Mouse (Mus musculus): ENCODE results near the gene Pop4. TPM values are rescaled to one million over a fixed set of nuclear protein-coding genes. Genes with fewer than 3 reads are reported as not detected.

Gene Pop4
- polyA plus RNA-seq, 1 experiment from 2014 or later, result 25.3 TPM

DNA sequence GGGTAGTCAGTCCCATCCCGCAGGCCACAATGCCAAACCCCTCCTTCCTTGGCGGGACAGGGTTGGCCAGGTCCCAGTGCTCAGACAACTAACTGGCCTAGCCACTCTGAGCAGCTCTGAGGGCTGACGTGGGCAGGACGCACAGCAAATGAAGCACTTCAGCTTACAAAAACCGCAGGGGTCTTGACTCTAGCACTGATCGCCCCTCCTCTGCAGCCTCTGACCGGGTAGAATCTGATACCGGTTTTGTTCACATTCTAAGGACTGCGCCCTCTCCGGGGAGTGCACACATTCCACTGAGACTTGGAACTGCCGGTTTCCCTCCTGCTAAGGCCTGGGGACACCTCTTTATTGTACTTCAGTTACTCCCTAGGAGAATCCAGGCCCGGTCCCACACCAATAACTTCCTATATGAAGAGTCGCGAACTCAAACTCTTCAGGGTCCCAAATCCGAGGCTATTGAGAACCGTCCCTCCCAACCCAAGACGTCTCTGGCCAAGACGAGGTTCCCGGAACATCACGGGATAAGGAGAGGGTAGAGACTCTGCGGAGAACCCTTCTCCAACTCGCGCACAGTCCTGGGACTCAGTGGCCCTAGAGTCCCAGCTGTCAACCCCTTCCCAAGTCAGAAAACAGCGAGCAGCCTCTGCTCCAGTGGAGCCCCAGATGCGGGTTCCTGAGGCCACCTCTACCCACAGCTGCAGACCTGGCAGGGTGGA lies 43.9 kb downstream of the Pop4 start:
- Histone ChIP-seq H3K9me3 (ENCODE audit: control insufficient read depth, low read length) (no peaks in the 10 kb centered on the region), H3K4me3 (ENCODE audit: low read depth, low read length) (peak overlapping the region; percentile 65), H3K27me3 (ENCODE audit: control insufficient read depth, insufficient read depth, low read length) (no peaks in the 10 kb centered on the region), H3K27ac (replicated peaks) (peak overlapping the region; percentile 69), H3K36me3 (ENCODE audit: control insufficient read depth, insufficient read depth, low read length) (no peaks in the 10 kb centered on the region), H3K4me2 (replicated peaks; ENCODE audit: low read depth) (peak overlapping the region; percentile 81), H3K9ac (ENCODE audit: low read length) (peak overlapping the region; percentile 72), H3K4me1 (replicated peaks; ENCODE audit: control insufficient read depth, insufficient read depth) (peaks cover 4% of the 10 kb centered on the region; the same call in 1 of the 2 replicates)
- under 1% methylated on average over 25 of the region's 25 CpGs for WGBS
- DNase-seq (ENCODE audit: low spot score) (peak; percentile 63), ATAC-seq (ENCODE audit: low FRiP score, low TSS enrichment) (peak; percentile 68)
- peak; percentile 46 for TF ChIP-seq CTCF (IDR thresholded peaks at IDR 0.05; ENCODE audit: low read depth)
- no peak for TF ChIP-seq EP300 (optimal IDR thresholded peaks at IDR 0.05)

DNA sequence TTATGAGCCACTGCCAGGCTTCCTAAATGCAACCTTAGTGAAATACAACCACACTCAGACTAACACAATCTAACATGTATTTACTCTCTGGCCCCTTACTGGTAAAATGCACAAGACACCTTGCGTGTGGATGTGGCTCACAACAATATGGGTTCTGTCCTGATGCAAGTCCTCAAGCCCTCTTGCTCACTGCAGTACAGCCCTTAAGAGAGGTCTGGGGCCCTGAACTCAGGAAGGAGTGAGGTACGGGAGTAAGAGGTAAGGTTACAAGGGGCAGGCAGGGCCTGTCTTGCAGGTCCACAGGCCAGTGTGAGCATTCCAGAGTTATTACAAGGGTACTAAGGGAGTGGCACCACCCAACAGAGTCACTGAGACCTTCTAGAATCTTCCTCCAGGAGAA lies 45.0 kb downstream of the Pop4 start:
- 73% methylated on average over 2 of the region's 2 CpGs for WGBS
- H3K4me3 ChIP-seq (ENCODE audit: low read depth, low read length), result no peak overlapping the region
- TF ChIP-seq CTCF (IDR thresholded peaks at IDR 0.05; ENCODE audit: low read depth), result no peak
- no peak for TF ChIP-seq EP300 (optimal IDR thresholded peaks at IDR 0.05)

DNA sequence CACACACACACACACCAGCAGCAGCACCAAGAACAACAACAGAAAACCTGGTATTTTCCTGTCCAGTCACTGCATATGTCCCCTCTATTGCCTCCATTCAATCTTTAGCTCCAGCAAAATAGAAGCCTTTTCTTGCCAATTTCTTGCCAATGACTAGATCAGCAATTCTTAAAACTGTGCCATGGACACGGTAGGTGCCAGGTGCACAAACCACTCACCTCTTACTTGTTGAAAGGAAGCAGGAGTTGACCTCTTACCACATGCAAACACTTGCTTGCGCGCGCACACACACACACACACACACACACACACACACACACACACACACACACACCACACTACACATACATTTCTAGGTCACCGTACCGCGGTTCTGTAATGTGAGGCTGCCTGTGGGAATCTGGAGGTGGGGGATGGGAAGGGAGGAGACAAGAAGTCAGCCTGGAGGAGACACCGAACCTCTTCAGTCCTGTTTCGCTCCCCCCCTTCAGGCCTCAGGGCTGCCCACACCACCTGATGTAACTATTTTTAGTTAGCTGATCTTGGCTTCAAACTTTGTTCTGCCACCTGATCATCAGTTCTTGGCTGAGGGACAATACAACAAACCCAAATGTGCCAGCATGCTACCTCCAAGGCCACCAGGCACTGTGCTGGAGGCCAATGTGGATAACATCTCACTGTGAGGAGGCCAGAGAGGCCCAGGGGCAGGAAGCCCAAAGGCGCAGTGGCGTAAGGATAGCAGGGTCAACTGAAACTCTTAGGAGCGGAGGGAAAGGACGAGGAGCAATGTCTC lies 46.5 kb downstream of the Pop4 start:
- Histone ChIP-seq H3K9ac (ENCODE audit: low read length) (no peak overlapping the region), H3K27me3 (ENCODE audit: control insufficient read depth, insufficient read depth, low read length) (no peaks in the 10 kb centered on the region), H3K27ac (replicated peaks) (no peak overlapping the region), H3K4me2 (replicated peaks; ENCODE audit: low read depth) (no peak overlapping the region), H3K4me1 (replicated peaks; ENCODE audit: control insufficient read depth, insufficient read depth) (peaks cover 4% of the 10 kb centered on the region; the same call in 1 of the 2 replicates), H3K9me3 (ENCODE audit: control insufficient read depth, low read length) (no peaks in the 10 kb centered on the region), H3K4me3 (ENCODE audit: low read depth, low read length) (no peak overlapping the region), H3K36me3 (ENCODE audit: control insufficient read depth, insufficient read depth, low read length) (no peaks in the 10 kb centered on the region; the same call in 1 of the 2 replicates)
- TF ChIP-seq CTCF (IDR thresholded peaks at IDR 0.05; ENCODE audit: low read depth) (no peak), EP300 (optimal IDR thresholded peaks at IDR 0.05) (no peak)
- 79% methylated on average over 13 of the region's 13 CpGs for WGBS
- no peak for ATAC-seq (ENCODE audit: low FRiP score, low TSS enrichment)
- DNase-seq (ENCODE audit: low spot score), result no peak

More for the DNA sequence above, 45.0 kb downstream of the Pop4 start:
- no peaks in the 10 kb centered on the region for H3K27me3 ChIP-seq (ENCODE audit: control insufficient read depth, insufficient read depth, low read length)
- no peak overlapping the region for H3K27ac ChIP-seq (replicated peaks)
- no peaks in the 10 kb centered on the region for H3K9me3 ChIP-seq (ENCODE audit: control insufficient read depth, low read length)
- no peak overlapping the region for H3K9ac ChIP-seq (ENCODE audit: low read length)
- 0 out of 2 replicates have a peak overlapping the region, but pooled peaks have one; percentile 81 for H3K4me2 ChIP-seq (replicated peaks; ENCODE audit: low read depth)
- no peaks in the 10 kb centered on the region for H3K36me3 ChIP-seq (ENCODE audit: control insufficient read depth, insufficient read depth, low read length)
- peaks cover 4% of the 10 kb centered on the region; the same call in 1 of the 2 replicates for H3K4me1 ChIP-seq (replicated peaks; ENCODE audit: control insufficient read depth, insufficient read depth)
- ATAC-seq (ENCODE audit: low FRiP score, low TSS enrichment) (no peak), DNase-seq (ENCODE audit: low spot score) (no peak)

DNA sequence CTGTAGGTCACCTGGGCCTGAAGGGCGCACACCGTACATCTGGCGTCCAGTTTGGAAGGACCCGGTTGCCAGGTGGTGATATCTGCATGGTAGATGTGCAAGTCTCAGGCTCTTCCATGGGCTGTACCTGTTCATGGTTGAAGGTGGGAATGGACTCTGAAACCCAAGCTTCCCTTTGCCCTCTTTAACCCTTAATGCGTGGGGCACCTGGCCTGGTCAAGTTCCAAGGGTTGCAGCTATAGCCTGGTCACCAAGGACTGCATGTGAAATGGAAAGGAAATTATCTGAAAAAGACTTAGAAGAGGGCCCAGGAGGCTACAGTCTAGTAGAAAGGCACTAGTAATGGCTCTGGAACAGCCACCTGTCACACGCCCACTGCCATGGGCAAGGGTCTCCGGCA lies 50.4 kb downstream of the Pop4 start:
- 97% methylated on average over 7 of the region's 7 CpGs for WGBS
- DNase-seq (ENCODE audit: low spot score) (no peak), ATAC-seq (ENCODE audit: low FRiP score, low TSS enrichment) (no peak)
- H3K9ac ChIP-seq (ENCODE audit: low read length), result no peak overlapping the region
- H3K27ac ChIP-seq (replicated peaks), result no peak overlapping the region
- H3K27me3 ChIP-seq (ENCODE audit: control insufficient read depth, insufficient read depth, low read length), result no peaks in the 10 kb centered on the region
- TF ChIP-seq EP300 (optimal IDR thresholded peaks at IDR 0.05) (no peak), CTCF (IDR thresholded peaks at IDR 0.05; ENCODE audit: low read depth) (no peak)
- no peaks in the 10 kb centered on the region; the same call in 1 of the 2 replicates for H3K36me3 ChIP-seq (ENCODE audit: control insufficient read depth, insufficient read depth, low read length)
- H3K4me1 ChIP-seq (replicated peaks; ENCODE audit: control insufficient read depth, insufficient read depth), result peaks cover under 1% of the 10 kb centered on the region; the same call in 1 of the 2 replicates
- H3K4me2 ChIP-seq (replicated peaks; ENCODE audit: low read depth), result no peak overlapping the region
- no peaks in the 10 kb centered on the region for H3K9me3 ChIP-seq (ENCODE audit: control insufficient read depth, low read length)
- H3K4me3 ChIP-seq (ENCODE audit: low read depth, low read length), result no peak overlapping the region

DNA sequence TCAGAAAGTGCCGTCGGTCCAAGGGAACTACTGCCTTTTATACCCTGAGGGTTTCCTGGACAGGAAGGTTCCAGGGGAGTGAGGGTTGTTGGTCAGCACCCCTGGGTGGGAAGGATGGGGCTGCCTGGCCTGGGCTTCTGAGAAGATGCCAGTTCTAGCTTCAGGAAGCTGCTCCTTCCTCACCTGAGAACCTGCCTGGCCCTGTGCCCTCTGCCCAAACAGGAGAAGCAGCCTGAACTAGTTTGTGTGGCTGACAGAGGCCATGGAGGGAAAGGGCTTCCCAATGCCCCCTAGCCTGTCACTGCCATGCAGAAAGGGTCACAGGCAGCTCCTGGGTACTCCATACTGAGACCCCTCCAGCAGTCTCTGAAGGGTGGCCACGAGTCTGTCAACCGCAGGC lies 51.7 kb downstream of the Pop4 start:
- TF ChIP-seq EP300 (optimal IDR thresholded peaks at IDR 0.05) (no peak), CTCF (IDR thresholded peaks at IDR 0.05; ENCODE audit: low read depth) (no peak)
- Histone ChIP-seq H3K4me2 (replicated peaks; ENCODE audit: low read depth) (no peak overlapping the region), H3K36me3 (ENCODE audit: control insufficient read depth, insufficient read depth, low read length) (no peaks in the 10 kb centered on the region; the same call in 1 of the 2 replicates), H3K27me3 (ENCODE audit: control insufficient read depth, insufficient read depth, low read length) (no peaks in the 10 kb centered on the region), H3K4me3 (ENCODE audit: low read depth, low read length) (no peak overlapping the region), H3K27ac (replicated peaks) (no peak overlapping the region), H3K4me1 (replicated peaks; ENCODE audit: control insufficient read depth, insufficient read depth) (peaks cover 3% of the 10 kb centered on the region; the same call in 1 of the 2 replicates), H3K9ac (ENCODE audit: low read length) (no peak overlapping the region), H3K9me3 (ENCODE audit: control insufficient read depth, low read length) (no peaks in the 10 kb centered on the region)
- 87% methylated on average over 4 of the region's 4 CpGs for WGBS
- ATAC-seq (ENCODE audit: low FRiP score, low TSS enrichment), result no peak
- DNase-seq (ENCODE audit: low spot score), result no peak

Data from stomach, postnatal 0 days (tissue).